ENCODE assay signal across 17 mouse cellular contexts in the genomic region with DNA sequence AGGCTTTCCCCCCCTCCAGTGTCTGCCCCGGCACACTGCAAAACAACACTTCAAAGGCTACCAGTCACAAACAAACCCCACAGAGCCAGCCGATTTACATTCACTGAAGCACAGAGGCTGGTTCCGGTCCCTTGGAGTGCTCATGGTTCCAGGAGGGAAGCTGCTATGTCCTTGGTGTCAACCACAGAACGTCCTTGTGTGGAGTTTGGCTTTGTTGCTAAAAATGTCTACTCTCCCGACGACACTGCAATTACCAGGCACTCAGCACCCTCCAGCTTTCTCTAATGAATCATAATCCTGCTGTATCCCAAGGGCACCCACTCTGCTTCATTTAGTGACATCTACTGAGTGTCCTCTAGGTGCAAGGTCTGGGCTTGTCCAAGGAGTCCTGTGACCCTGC. TPM values are rescaled to one million over a fixed set of nuclear protein-coding genes. Genes with fewer than 3 reads are reported as not detected.
A peak's percentile ranks its signal among the peaks of the same experiment; 100 is the strongest.
DNase-seq lines count a peak whose midpoint lies in the region; ATAC-seq and TF ChIP-seq lines count a peak whose summit lies in the region.
"Had no signal": no experiment of that assay in that cellular context is flagged by ENCODE, and none has a peak within 500 bp of the region (broad histone marks: within the 10 kb centered on the region; RNA-seq: fewer than 3 reads in every experiment).

No protein-coding gene starts in this region.

- no peaks in the 10 kb centered on the region for H3K27me3 ChIP-seq in heart, embryonic 11.5 days (ENCODE audit: control insufficient read depth, insufficient read depth, low read length)
- no peaks in the 10 kb centered on the region for H3K27me3 ChIP-seq in midbrain, postnatal 0 days (ENCODE audit: insufficient read depth, low read length)
- H3K27me3 ChIP-seq in midbrain, embryonic 11.5 days (ENCODE audit: control insufficient read depth, insufficient read depth, low read length): no peaks in the 10 kb centered on the region
- peaks cover 42% of the 10 kb centered on the region for H3K27me3 ChIP-seq in embryonic facial prominence, embryonic 15.5 days
- H3K27me3 ChIP-seq: kidney, embryonic 15.5 days; limb, embryonic 15.5 days had no signal

- no peak for DNase-seq in heart, adult 8-10 months (ENCODE audit: low spot score)
- peak; percentile 36 for DNase-seq in midbrain, postnatal 0 days (ENCODE audit: low spot score)
- no peak for DNase-seq in midbrain, embryonic 11.5 days (ENCODE audit: low spot score, missing footprints)
- peak; percentile 63 for DNase-seq in adrenal gland, postnatal 14 days
- no peak for DNase-seq in right cerebral cortex, postnatal 14 days
- DNase-seq: cerebellum, adult 9-10 months; gastrocnemius, adult 2 months; layer of hippocampus, postnatal 36 days; right cerebral cortex, postnatal 4 days; thymus, postnatal 25 days had no signal

- no peak overlapping the region for H3K4me3 ChIP-seq in heart, embryonic 11.5 days (ENCODE audit: low read depth, low read length)
- no peak overlapping the region for H3K4me3 ChIP-seq in midbrain, postnatal 0 days (ENCODE audit: low read depth, low read length)
- H3K4me3 ChIP-seq in midbrain, embryonic 11.5 days (ENCODE audit: low read depth, low read length): no peak overlapping the region
- no peak overlapping the region for H3K4me3 ChIP-seq in embryonic facial prominence, embryonic 15.5 days (replicated peaks)
- H3K4me3 ChIP-seq: gastrocnemius, adult 2 months; kidney, embryonic 15.5 days; limb, embryonic 15.5 days had no signal

- no peak for TF ChIP-seq CTCF in midbrain, postnatal 0 days (IDR thresholded peaks at IDR 0.05)

- WGBS in heart, embryonic 11.5 days (ENCODE audit: insufficient replicate concordance): 10% methylated on average over 6 of the region's 6 CpGs
- WGBS in midbrain, postnatal 0 days: 11% methylated on average over 6 of the region's 6 CpGs
- WGBS in midbrain, embryonic 11.5 days: 14% methylated on average over 6 of the region's 6 CpGs
- WGBS in embryonic facial prominence, embryonic 15.5 days: 11% methylated on average over 6 of the region's 6 CpGs

- no peaks in the 10 kb centered on the region for H3K36me3 ChIP-seq in heart, embryonic 11.5 days (ENCODE audit: control insufficient read depth, insufficient read depth, low read length)
- peaks cover 3% of the 10 kb centered on the region; the same call in 1 of the 2 replicates for H3K36me3 ChIP-seq in midbrain, postnatal 0 days (ENCODE audit: insufficient read depth, low read length)
- no peaks in the 10 kb centered on the region for H3K36me3 ChIP-seq in midbrain, embryonic 11.5 days (ENCODE audit: control insufficient read depth, insufficient read depth, low read length)
- H3K36me3 ChIP-seq in embryonic facial prominence, embryonic 15.5 days: no peaks in the 10 kb centered on the region
- H3K36me3 ChIP-seq: kidney, embryonic 15.5 days; limb, embryonic 15.5 days had no signal

- no peak for ATAC-seq in heart, embryonic 11.5 days (replicated peaks; ENCODE audit: insufficient number of reproducible peaks, low FRiP score, low TSS enrichment)
- ATAC-seq in midbrain, postnatal 0 days (ENCODE audit: low FRiP score): no peak
- ATAC-seq in midbrain, embryonic 11.5 days (ENCODE audit: low FRiP score): no peak
- peak; percentile 30; the same call in 1 of the 2 replicates for ATAC-seq in embryonic facial prominence, embryonic 15.5 days (ENCODE audit: insufficient number of reproducible peaks, low FRiP score, low TSS enrichment, low read depth)
- ATAC-seq: forebrain, embryonic 14.5 days; inflammation-experienced regulatory T-cells, adult 6 months had no signal

- H3K9ac ChIP-seq in heart, embryonic 11.5 days (ENCODE audit: low read depth, low read length): no peak overlapping the region
- H3K9ac ChIP-seq in midbrain, postnatal 0 days (replicated peaks; ENCODE audit: low read length, poor library complexity, severe bottlenecking): no peak overlapping the region
- H3K9ac ChIP-seq in midbrain, embryonic 11.5 days (ENCODE audit: low read length): no peak overlapping the region
- H3K9ac ChIP-seq in embryonic facial prominence, embryonic 15.5 days: no peak overlapping the region
- H3K9ac ChIP-seq: kidney, embryonic 15.5 days; limb, embryonic 15.5 days had no signal

- no peaks in the 10 kb centered on the region for H3K4me1 ChIP-seq in heart, embryonic 11.5 days (ENCODE audit: control insufficient read depth, insufficient read depth, low read length)
- H3K4me1 ChIP-seq in midbrain, postnatal 0 days (ENCODE audit: insufficient read depth, low read length): no peaks in the 10 kb centered on the region; the same call in 1 of the 2 replicates
- H3K4me1 ChIP-seq in midbrain, embryonic 11.5 days (ENCODE audit: control insufficient read depth, insufficient read depth, low read length): no peaks in the 10 kb centered on the region
- H3K4me1 ChIP-seq in embryonic facial prominence, embryonic 15.5 days: no peaks in the 10 kb centered on the region; the same call in 1 of the 2 replicates

- peak overlapping the region; percentile 29; the same call in 1 of the 2 replicates for H3K4me2 ChIP-seq in heart, embryonic 11.5 days
- H3K4me2 ChIP-seq in midbrain, postnatal 0 days (ENCODE audit: low read depth, low read length, poor library complexity, severe bottlenecking): no peak overlapping the region
- no peak overlapping the region for H3K4me2 ChIP-seq in midbrain, embryonic 11.5 days
- no peak overlapping the region for H3K4me2 ChIP-seq in embryonic facial prominence, embryonic 15.5 days (replicated peaks)
- H3K4me2 ChIP-seq: kidney, embryonic 15.5 days; limb, embryonic 15.5 days had no signal

- H3K9me3 ChIP-seq in heart, embryonic 11.5 days (replicated peaks; ENCODE audit: control insufficient read depth, low read length): no peaks in the 10 kb centered on the region
- no peaks in the 10 kb centered on the region for H3K9me3 ChIP-seq in midbrain, postnatal 0 days (ENCODE audit: low read length)
- no peaks in the 10 kb centered on the region for H3K9me3 ChIP-seq in midbrain, embryonic 11.5 days (ENCODE audit: control insufficient read depth, low read length)
- H3K9me3 ChIP-seq in embryonic facial prominence, embryonic 15.5 days (replicated peaks): no peaks in the 10 kb centered on the region
- H3K9me3 ChIP-seq: kidney, embryonic 15.5 days; limb, embryonic 15.5 days had no signal

- no peak overlapping the region for H3K27ac ChIP-seq in heart, embryonic 11.5 days (ENCODE audit: low read depth, low read length)
- no peak overlapping the region for H3K27ac ChIP-seq in midbrain, postnatal 0 days (ENCODE audit: low read depth, low read length)
- H3K27ac ChIP-seq in midbrain, embryonic 11.5 days (ENCODE audit: low read depth, low read length): no peak overlapping the region
- H3K27ac ChIP-seq in embryonic facial prominence, embryonic 15.5 days (replicated peaks): no peak overlapping the region
- H3K27ac ChIP-seq: gastrocnemius, adult 2 months; kidney, embryonic 15.5 days; limb, embryonic 15.5 days had no signal

RNA-seq across cellular contexts. Expression of gene Ube2ql1, which starts 18.5 kb away (rescaled TPM):
- 1.4 and 1.7 TPM in 2 replicates for polyA plus RNA-seq in heart, embryonic 11.5 days (2014; fragmentation: Nextera tagmentation; extraction: Ambion mirVana)
- total RNA-seq in heart, adult 8-10 months (2022): 1 to 10 TPM; 4.7 to 7.9 (median 7.0) TPM
- total RNA-seq in midbrain, postnatal 0 days (2014; rRNA removed): 145 and 157 TPM in 2 replicates
- 25.1 and 25.8 TPM in 2 replicates for polyA plus RNA-seq in midbrain, postnatal 0 days (2015; fragmentation: Nextera tagmentation; extraction: Ambion mirVana)
- 7.2 TPM in 2 replicates for polyA plus RNA-seq in midbrain, embryonic 11.5 days (2014; fragmentation: Nextera tagmentation; extraction: Ambion mirVana)
- total RNA-seq in adrenal gland, postnatal 14 days (2021): 1.4 and 2.3 TPM in 2 replicates
- polyA plus RNA-seq in embryonic facial prominence, embryonic 15.5 days (2015; fragmentation: Nextera tagmentation; extraction: Ambion mirVana): 0.77 and 0.88 TPM in 2 replicates
- total RNA-seq: granulocyte monocyte progenitor cell, adult 5-6 weeks had no signal
- polyA plus RNA-seq: inflammation-experienced regulatory T-cells, adult 6 months had no signal

Comparison
In these comparisons a context has a peak if more than half of its experiments do, and no peak if none do; other contexts are left out.
1. DNase-seq: peak in midbrain, postnatal 0 days (single experiment) and adrenal gland, postnatal 14 days (single experiment); none in heart, adult 8-10 months (single experiment), midbrain, embryonic 11.5 days (single experiment) and right cerebral cortex, postnatal 14 days (single experiment).